Mouse (Mus musculus): ENCODE measurements around the gene Sh3d21. TPM values are rescaled to one million over a fixed set of nuclear protein-coding genes. Genes with fewer than 3 reads are reported as not detected.

Gene Sh3d21
- total RNA-seq, 2 experiments from 2014 or later = 0.58 to 1.3 TPM

DNA sequence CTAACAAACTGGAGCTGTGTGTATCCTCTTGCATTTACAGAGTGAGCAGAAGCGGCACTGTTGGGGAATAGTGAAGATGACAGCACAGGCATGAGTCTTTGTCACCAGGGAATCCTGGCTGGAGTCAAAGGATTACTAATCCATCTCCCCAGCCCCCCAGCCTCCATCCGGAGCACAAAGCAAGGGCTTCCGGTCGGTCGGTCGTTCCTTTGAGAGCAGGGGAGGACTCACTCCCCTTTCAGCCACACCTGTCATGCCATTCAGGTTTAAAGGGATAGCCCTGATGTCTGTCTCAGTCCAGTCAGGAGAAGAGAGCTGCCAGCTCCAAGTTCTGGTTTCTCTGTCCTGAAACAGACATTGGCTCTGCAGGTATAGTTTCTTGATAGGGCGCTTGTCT lies 52.1 kb downstream of the Sh3d21 start:
- intact Hi-C loops (cut with DNase I) = no loop called here
- no peak for DNase-seq

DNA sequence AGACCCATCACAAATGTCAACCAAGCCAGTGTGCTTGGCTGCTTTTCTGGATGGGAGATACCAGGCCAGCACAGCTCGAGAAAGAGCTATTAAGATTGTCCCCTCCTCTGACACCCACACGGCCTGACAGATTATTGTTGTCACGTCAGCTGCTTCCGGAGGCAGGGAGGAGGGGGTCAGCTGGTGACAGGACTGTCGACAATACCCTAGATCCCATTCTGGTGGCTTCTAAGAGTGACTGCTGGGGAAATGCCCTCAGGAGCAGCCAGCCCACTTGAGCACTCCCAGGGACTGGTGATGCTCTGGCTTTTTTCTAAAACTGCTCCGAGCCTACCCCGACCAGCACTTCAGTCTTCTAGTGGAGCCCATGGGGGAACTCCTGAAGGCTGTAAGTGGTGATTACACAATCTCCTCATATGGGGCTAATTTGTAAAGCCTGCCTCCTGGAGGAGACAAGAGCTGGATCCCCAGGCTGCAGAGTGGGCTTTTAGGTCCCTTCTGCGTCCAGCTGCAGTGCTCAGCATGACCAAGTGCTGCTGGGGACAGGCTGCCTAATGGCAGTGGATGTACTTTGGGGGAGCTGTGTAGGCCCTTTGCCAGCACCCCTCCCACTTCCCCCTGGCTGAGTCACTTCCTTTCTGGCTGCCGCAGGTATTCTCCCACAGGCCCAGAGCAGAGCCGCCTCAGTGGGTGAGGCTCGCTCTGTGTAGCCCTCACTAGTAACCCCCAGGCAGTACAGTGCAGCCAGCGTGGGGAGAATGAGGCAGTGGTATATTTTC lies 52.7 kb downstream of the Sh3d21 start:
- DNase-seq = peak; percentile 59
- intact Hi-C loops (cut with DNase I) = no loop called here

DNA sequence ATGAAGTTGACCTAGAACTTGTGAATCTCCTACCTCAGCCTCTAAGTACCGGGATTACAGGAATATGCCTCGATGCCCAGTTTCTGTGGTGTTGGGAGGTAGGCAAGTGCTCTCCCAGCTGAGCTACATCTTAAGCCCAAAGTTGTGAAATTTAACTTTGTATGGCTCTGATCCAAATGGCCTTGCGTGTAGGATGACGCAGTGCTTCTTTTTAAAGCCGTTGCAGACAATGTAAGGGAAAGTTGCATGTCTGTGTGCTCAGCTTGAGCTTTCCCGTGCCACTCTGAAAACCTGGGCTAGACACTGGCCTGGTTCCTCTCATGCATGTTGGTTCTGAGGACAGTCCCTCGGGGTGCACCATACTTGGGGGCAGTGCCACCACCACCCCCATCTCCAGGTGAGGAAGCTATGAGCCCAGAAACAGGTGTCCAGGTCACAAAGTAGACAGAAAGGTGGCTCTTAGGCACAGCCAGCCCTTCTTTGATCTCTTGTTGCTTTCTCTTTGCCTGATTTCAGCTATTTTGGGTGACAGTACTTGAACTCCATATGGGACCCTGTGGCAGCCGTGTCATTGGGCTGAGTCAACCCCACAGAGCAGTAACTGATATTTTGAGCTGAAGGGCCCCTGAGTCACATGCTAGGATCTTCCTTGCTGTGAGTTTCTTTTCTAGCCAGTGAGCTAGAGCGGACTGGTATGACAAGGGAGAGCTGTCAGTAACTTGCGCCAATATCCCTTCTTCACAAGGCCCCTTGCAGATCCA lies 53.5 kb downstream of the Sh3d21 start:
- intact Hi-C loops (cut with DNase I) = no loop called here
- no peak for DNase-seq

GRCm38 (mm10) chr4:126108061-126108740 lies 55.1 kb downstream of the Sh3d21 start:
- intact Hi-C loops (cut with DNase I) = no loop called here
- DNase-seq = peak; percentile 34

GRCm38 (mm10) chr4:126105131-126105783 lies 58.0 kb downstream of the Sh3d21 start:
- no peak for DNase-seq
- intact Hi-C loops (cut with DNase I) = no loop called here

- no peak for DNase-seq
- intact Hi-C loops (cut with DNase I) = no loop called here
Measured at GRCm38 (mm10) chr4:126104261-126105075, 58.8 kb downstream of the Sh3d21 start.

- intact Hi-C loops (cut with DNase I) = no loop called here
Measured at GRCm38 (mm10) chr4:126103590-126104068, 59.7 kb downstream of the Sh3d21 start, which contains the start of gene Stk40. Gene Stk40, plus strand, starts transcription at chr4:126103957.

DNA sequence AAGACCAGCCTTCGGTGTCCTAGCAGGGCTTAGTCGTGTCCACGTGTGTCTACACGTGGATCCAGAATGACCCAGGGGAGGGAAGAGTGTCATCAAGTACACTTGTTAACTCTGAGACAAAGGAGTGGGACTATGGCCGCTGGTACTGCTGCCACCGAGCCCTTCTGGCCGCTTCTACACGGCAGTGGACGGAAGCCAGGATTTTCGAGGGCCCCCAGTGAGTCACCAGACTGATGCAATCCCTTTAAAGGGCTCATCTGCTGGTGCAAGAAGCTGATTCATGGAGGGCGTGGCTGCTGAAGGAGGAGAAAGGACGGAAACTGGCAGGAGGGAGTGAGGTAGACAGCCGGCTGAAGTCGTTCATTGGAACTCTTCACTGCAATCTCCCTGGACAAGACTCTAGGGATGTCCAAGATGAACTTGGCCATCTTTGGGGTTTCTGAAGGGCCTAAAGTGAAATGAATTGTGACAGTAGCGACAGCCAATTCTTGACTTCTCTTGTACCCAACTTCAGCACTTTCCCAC lies 60.2 kb downstream of the Sh3d21 start:
- DNase-seq = peak; percentile 93
- intact Hi-C loops (cut with DNase I) = no loop called here

More at GRCm38 (mm10) chr4:126103590-126104068, 59.7 kb downstream of the Sh3d21 start, which contains the start of gene Stk40:
- DNase-seq = peak; percentile 98

- intact Hi-C loops (cut with DNase I) = no loop called here
- DNase-seq = peak; percentile 29
Measured at GRCm38 (mm10) chr4:126102061-126102841, 61.0 kb downstream of the Sh3d21 start.

GRCm38 (mm10) chr4:126100764-126101163 lies 62.5 kb downstream of the Sh3d21 start:
- intact Hi-C loops (cut with DNase I) = no loop called here
- DNase-seq = no peak

Other genes with a start within 250 kb of the Sh3d21 start
- 1 to 10 TPM in 1 of 2 experiments, under 1 TPM in 1; 0.66 to 1.1 TPM for gene Csf3r, start 138.9 kb downstream of the Sh3d21 start, total RNA-seq (2021)
- gene Mrps15, start 116.6 kb downstream of the Sh3d21 start, total RNA-seq (2021) = 10 to 100 TPM; 52.3 to 60.6 TPM
- 10 to 100 TPM; 35.3 to 37.9 TPM for gene Oscp1, start 104.9 kb downstream of the Sh3d21 start, total RNA-seq (2021)
- gene Lsm10, start 66.9 kb downstream of the Sh3d21 start, total RNA-seq (2021) = 10 to 100 TPM; 23.9 to 25.3 TPM
- gene Stk40, start 59.5 kb downstream of the Sh3d21 start, total RNA-seq (2021) = 10 to 100 TPM; 23.7 to 25.0 TPM
- gene Eva1b, start 15.7 kb downstream of the Sh3d21 start, total RNA-seq (2021) = 1 to 10 TPM; 6.3 to 7.2 TPM
- gene Thrap3, start 39.3 kb upstream of the Sh3d21 start, total RNA-seq (2021) = 100 to 1,000 TPM; 165 TPM
- 100 to 1,000 TPM; 211 to 214 TPM for gene Map7d1, start 92.9 kb upstream of the Sh3d21 start, total RNA-seq (2021)
- gene Trappc3, start 98.8 kb upstream of the Sh3d21 start, total RNA-seq (2021) = 100 to 1,000 TPM; 102 to 105 TPM
- 1 to 10 TPM; 2.2 to 3.4 TPM for gene Col8a2, start 123.3 kb upstream of the Sh3d21 start, total RNA-seq (2021)
- 10 to 100 TPM; 37.8 to 39.5 TPM for gene Adprhl2, start 158.2 kb upstream of the Sh3d21 start, total RNA-seq (2021)
- gene Tekt2, start 162.2 kb upstream of the Sh3d21 start, total RNA-seq (2021) = 1 to 10 TPM; 3.5 to 5.1 TPM